ENCODE assay signal across 27 mouse cellular contexts in genomic region chr3:51306621-51307020, GRCm38 (mm10).
"Had no signal": no experiment of that assay in that cellular context is flagged by ENCODE, and none has a peak within 500 bp of the region (broad histone marks: within the 10 kb centered on the region; RNA-seq: fewer than 3 reads in every experiment).

No protein-coding gene starts in this region.

- H3K4me2 ChIP-seq: embryonic facial prominence, embryonic 12.5 days; embryonic facial prominence, embryonic 13.5 days; embryonic facial prominence, embryonic 15.5 days; forebrain, embryonic 12.5 days; forebrain, embryonic 13.5 days; forebrain, embryonic 15.5 days had no signal

- H3K27ac ChIP-seq: embryonic facial prominence, embryonic 10.5 days; embryonic facial prominence, embryonic 12.5 days; embryonic facial prominence, embryonic 13.5 days; embryonic facial prominence, embryonic 15.5 days; forebrain, embryonic 10.5 days; forebrain, embryonic 12.5 days; forebrain, embryonic 13.5 days; forebrain, embryonic 15.5 days; heart, adult 2 months had no signal

- H3K27me3 ChIP-seq: embryonic facial prominence, embryonic 12.5 days; embryonic facial prominence, embryonic 13.5 days; embryonic facial prominence, embryonic 15.5 days; forebrain, embryonic 12.5 days; forebrain, embryonic 13.5 days; forebrain, embryonic 15.5 days had no signal

- ATAC-seq: forebrain, embryonic 13.5 days; forebrain, embryonic 14.5 days; forebrain, embryonic 15.5 days; forebrain, embryonic 16.5 days; forebrain, postnatal 0 days had no signal

- H3K9ac ChIP-seq: embryonic facial prominence, embryonic 12.5 days; embryonic facial prominence, embryonic 13.5 days; embryonic facial prominence, embryonic 15.5 days; forebrain, embryonic 12.5 days; forebrain, embryonic 13.5 days; forebrain, embryonic 15.5 days; forebrain, postnatal 0 days had no signal

- H3K4me1 ChIP-seq: forebrain, embryonic 13.5 days; forebrain, embryonic 15.5 days had no signal

- H3K4me3 ChIP-seq: embryonic facial prominence, embryonic 10.5 days; embryonic facial prominence, embryonic 12.5 days; embryonic facial prominence, embryonic 13.5 days; embryonic facial prominence, embryonic 15.5 days; erythroblast, embryonic 14.5 days; forebrain, embryonic 10.5 days; forebrain, embryonic 12.5 days; forebrain, embryonic 13.5 days; forebrain, embryonic 15.5 days; gastrocnemius, adult 2 months; heart, adult 2 months had no signal

- DNase-seq: cerebellum, adult 2 months; cerebellum, adult 8-10 months; cerebellum, adult 9-10 months; cerebellum, adult 9-11 months; cerebellum, postnatal 10 days; cerebellum, postnatal 14 days; cerebellum, postnatal 25 days; cerebellum, postnatal 36 days; embryo, embryonic 11 days; forebrain, postnatal 0 days; gastrocnemius, postnatal 10 days; gastrocnemius, postnatal 25 days; gastrocnemius, postnatal 36 days; heart, adult 18-20 months; heart, adult 2 months had no signal

- H3K9me3 ChIP-seq: embryonic facial prominence, embryonic 10.5 days; embryonic facial prominence, embryonic 12.5 days; embryonic facial prominence, embryonic 15.5 days; forebrain, embryonic 12.5 days; forebrain, embryonic 13.5 days; forebrain, embryonic 15.5 days had no signal
